Comparison of ENCODE assay signal across 8 mouse cellular contexts in genomic region chr17:23746311-23746710, GRCm38 (mm10). TPM values are rescaled to one million over a fixed set of nuclear protein-coding genes. Genes with fewer than 3 reads are reported as not detected.
A peak's percentile ranks its signal among the peaks of the same experiment; 100 is the strongest.
DNase-seq lines count a peak whose midpoint lies in the region; ATAC-seq and TF ChIP-seq lines count a peak whose summit lies in the region.

No protein-coding gene starts in this region.

- H3K9ac ChIP-seq in lung, embryonic 16.5 days (ENCODE audit: low read length) = no peak overlapping the region
- H3K9ac ChIP-seq in embryonic facial prominence, embryonic 15.5 days = no peak overlapping the region
- H3K9ac ChIP-seq in intestine, postnatal 0 days (ENCODE audit: low read depth, low read length) = no peak overlapping the region
- no peak overlapping the region for H3K9ac ChIP-seq in neural tube, embryonic 15.5 days (replicated peaks)

- H3K27me3 ChIP-seq in lung, embryonic 16.5 days (ENCODE audit: control insufficient read depth, insufficient read depth, low read depth, low read length) = peaks cover 69% of the 10 kb centered on the region
- H3K27me3 ChIP-seq in embryonic facial prominence, embryonic 15.5 days = peaks cover 64% of the 10 kb centered on the region
- peaks cover 42% of the 10 kb centered on the region for H3K27me3 ChIP-seq in intestine, postnatal 0 days (replicated peaks; ENCODE audit: control insufficient read depth, insufficient read depth, low read length)
- peaks cover 62% of the 10 kb centered on the region for H3K27me3 ChIP-seq in neural tube, embryonic 15.5 days (replicated peaks)

- no peak for ATAC-seq in lung, embryonic 16.5 days (ENCODE audit: low read depth)
- no peak for ATAC-seq in embryonic facial prominence, embryonic 15.5 days (ENCODE audit: insufficient number of reproducible peaks, low FRiP score, low TSS enrichment, low read depth)
- ATAC-seq in intestine, postnatal 0 days = no peak
- no peak; the same call in 1 of the 2 replicates for ATAC-seq in neural tube, embryonic 15.5 days (ENCODE audit: low FRiP score)

- intact Hi-C loops in left cerebral cortex, postnatal 36 days (cut with DNase I) = no loop called here

- WGBS in lung, embryonic 16.5 days = 6% methylated on average over 12 of the region's 12 CpGs
- 5% methylated on average over 12 of the region's 12 CpGs for WGBS in embryonic facial prominence, embryonic 15.5 days
- WGBS in intestine, postnatal 0 days = 19% methylated on average over 12 of the region's 12 CpGs
- 5% methylated on average over 12 of the region's 12 CpGs for WGBS in neural tube, embryonic 15.5 days

- H3K4me2 ChIP-seq in lung, embryonic 16.5 days (ENCODE audit: low read depth, low read length) = peak overlapping the region; percentile 49; the same call in 1 of the 2 replicates
- peak overlapping the region; percentile 62 for H3K4me2 ChIP-seq in embryonic facial prominence, embryonic 15.5 days (replicated peaks)
- peak overlapping the region; percentile 68 for H3K4me2 ChIP-seq in intestine, postnatal 0 days (replicated peaks; ENCODE audit: low read depth)
- H3K4me2 ChIP-seq in neural tube, embryonic 15.5 days = peak overlapping the region; percentile 78

- H3K4me1 ChIP-seq in lung, embryonic 16.5 days (replicated peaks; ENCODE audit: control insufficient read depth, insufficient read depth, low read length) = peaks cover 21% of the 10 kb centered on the region
- H3K4me1 ChIP-seq in embryonic facial prominence, embryonic 15.5 days = peaks cover 45% of the 10 kb centered on the region
- H3K4me1 ChIP-seq in intestine, postnatal 0 days (replicated peaks; ENCODE audit: control insufficient read depth, insufficient read depth, low read length) = peaks cover 4% of the 10 kb centered on the region; the same call in 1 of the 2 replicates
- H3K4me1 ChIP-seq in neural tube, embryonic 15.5 days = peaks cover 31% of the 10 kb centered on the region

- H3K9me3 ChIP-seq in lung, embryonic 16.5 days (ENCODE audit: control insufficient read depth, low read length) = no peaks in the 10 kb centered on the region
- no peaks in the 10 kb centered on the region for H3K9me3 ChIP-seq in embryonic facial prominence, embryonic 15.5 days (replicated peaks)
- no peaks in the 10 kb centered on the region for H3K9me3 ChIP-seq in intestine, postnatal 0 days (ENCODE audit: control insufficient read depth)
- no peaks in the 10 kb centered on the region for H3K9me3 ChIP-seq in neural tube, embryonic 15.5 days (replicated peaks)

- no peak overlapping the region for H3K4me3 ChIP-seq in lung, embryonic 16.5 days (ENCODE audit: low read length)
- H3K4me3 ChIP-seq in embryonic facial prominence, embryonic 15.5 days (replicated peaks) = peak overlapping the region; percentile 42
- peak overlapping the region; percentile 29 for H3K4me3 ChIP-seq in intestine, postnatal 0 days (ENCODE audit: low read depth, low read length)
- peak overlapping the region; percentile 41; the same call in 1 of the 2 replicates for H3K4me3 ChIP-seq in neural tube, embryonic 15.5 days (replicated peaks)

- peak; percentile 56 for TF ChIP-seq CTCF in intestine, postnatal 0 days (IDR thresholded peaks at IDR 0.05; ENCODE audit: low read depth)

- no peak overlapping the region for H3K27ac ChIP-seq in lung, embryonic 16.5 days (ENCODE audit: low read length)
- 0 out of 2 replicates have a peak overlapping the region, but pooled peaks have one; percentile 22 for H3K27ac ChIP-seq in embryonic facial prominence, embryonic 15.5 days (replicated peaks)
- H3K27ac ChIP-seq in intestine, postnatal 0 days (ENCODE audit: low read depth, low read length) = no peak overlapping the region
- no peak overlapping the region for H3K27ac ChIP-seq in neural tube, embryonic 15.5 days (replicated peaks)

- H3K36me3 ChIP-seq in lung, embryonic 16.5 days (ENCODE audit: control insufficient read depth, insufficient read depth, low read length) = no peaks in the 10 kb centered on the region
- H3K36me3 ChIP-seq in embryonic facial prominence, embryonic 15.5 days = no peaks in the 10 kb centered on the region
- H3K36me3 ChIP-seq in intestine, postnatal 0 days (ENCODE audit: control insufficient read depth, insufficient read depth) = peaks cover 4% of the 10 kb centered on the region; the same call in 1 of the 2 replicates
- H3K36me3 ChIP-seq in neural tube, embryonic 15.5 days = no peaks in the 10 kb centered on the region; the same call in 1 of the 2 replicates

- DNase-seq in lung, postnatal 25 days (ENCODE audit: low spot score) = no peak
- DNase-seq in urinary bladder, postnatal 14 days (ENCODE audit: low spot score) = no peak
- DNase-seq in left cerebral cortex, postnatal 36 days (ENCODE audit: low spot score in 2 of 2) = no peak
- no peak for DNase-seq in adrenal gland, adult 18-20 months (ENCODE audit: low spot score in 2 of 2)

RNA-seq across cellular contexts. Expression of gene Kremen2, which starts 0.7 kb away (rescaled TPM):
- 0.25 and 0.83 TPM in 2 replicates for polyA plus RNA-seq in lung, embryonic 16.5 days (2015; fragmentation: Nextera tagmentation; extraction: Ambion mirVana)
- 36.8 and 38.2 TPM in 2 replicates for polyA plus RNA-seq in embryonic facial prominence, embryonic 15.5 days (2015; fragmentation: Nextera tagmentation; extraction: Ambion mirVana)
- polyA plus RNA-seq in intestine, postnatal 0 days (2015; fragmentation: Nextera tagmentation; extraction: Ambion mirVana) = 2.7 and 2.8 TPM in 2 replicates
- 1.3 and 6.9 TPM in 2 replicates for polyA plus RNA-seq in neural tube, embryonic 15.5 days (2015; fragmentation: Nextera tagmentation; extraction: Ambion mirVana)
- total RNA-seq in left cerebral cortex, postnatal 36 days (2021) = under 1 TPM; 0.48 to 0.81 TPM
- under 1 TPM in 1 of 2 experiments, not detected in 1; 0.13 TPM for total RNA-seq in adrenal gland, adult 18-20 months (2021)

RNA-seq across cellular contexts. Expression of gene Paqr4, which starts 5.6 kb away (rescaled TPM):
- 51.8 and 52.7 TPM in 2 replicates for polyA plus RNA-seq in lung, embryonic 16.5 days (2015; fragmentation: Nextera tagmentation; extraction: Ambion mirVana)
- 20.9 and 27.2 TPM in 2 replicates for polyA plus RNA-seq in embryonic facial prominence, embryonic 15.5 days (2015; fragmentation: Nextera tagmentation; extraction: Ambion mirVana)
- 15.0 and 15.9 TPM in 2 replicates for polyA plus RNA-seq in intestine, postnatal 0 days (2015; fragmentation: Nextera tagmentation; extraction: Ambion mirVana)
- 53.0 and 60.0 TPM in 2 replicates for polyA plus RNA-seq in neural tube, embryonic 15.5 days (2015; fragmentation: Nextera tagmentation; extraction: Ambion mirVana)
- 10 to 100 TPM; 58.7 to 62.9 TPM for total RNA-seq in left cerebral cortex, postnatal 36 days (2021)
- total RNA-seq in adrenal gland, adult 18-20 months (2021) = 10 to 100 TPM in 1 of 2 experiments, 1 to 10 TPM in 1; 8.5 to 12.7 TPM

RNA-seq across cellular contexts. Expression of gene Pkmyt1, which starts 20.2 kb away (rescaled TPM):
- 58.2 and 58.8 TPM in 2 replicates for polyA plus RNA-seq in lung, embryonic 16.5 days (2015; fragmentation: Nextera tagmentation; extraction: Ambion mirVana)
- polyA plus RNA-seq in embryonic facial prominence, embryonic 15.5 days (2015; fragmentation: Nextera tagmentation; extraction: Ambion mirVana) = 49.6 and 55.8 TPM in 2 replicates
- polyA plus RNA-seq in intestine, postnatal 0 days (2015; fragmentation: Nextera tagmentation; extraction: Ambion mirVana) = 12.4 and 12.6 TPM in 2 replicates
- polyA plus RNA-seq in neural tube, embryonic 15.5 days (2015; fragmentation: Nextera tagmentation; extraction: Ambion mirVana) = 17.5 and 26.7 TPM in 2 replicates
- 1 to 10 TPM; 4.1 to 4.7 TPM for total RNA-seq in left cerebral cortex, postnatal 36 days (2021)
- 1 to 10 TPM; 2.1 to 2.4 TPM for total RNA-seq in adrenal gland, adult 18-20 months (2021)

RNA-seq across cellular contexts. Expression of gene 1520401A03Rik, which starts 23.7 kb away (rescaled TPM):
- 0.14 TPM in 1 of 2 replicates, not detected in the other for polyA plus RNA-seq in lung, embryonic 16.5 days (2015; fragmentation: Nextera tagmentation; extraction: Ambion mirVana)
- 1.0 and 1.1 TPM in 2 replicates for polyA plus RNA-seq in embryonic facial prominence, embryonic 15.5 days (2015; fragmentation: Nextera tagmentation; extraction: Ambion mirVana)
- 0.05 TPM in 1 of 2 replicates, not detected in the other for polyA plus RNA-seq in intestine, postnatal 0 days (2015; fragmentation: Nextera tagmentation; extraction: Ambion mirVana)
- polyA plus RNA-seq in neural tube, embryonic 15.5 days (2015; fragmentation: Nextera tagmentation; extraction: Ambion mirVana) = 0.23 and 0.27 TPM in 2 replicates
- total RNA-seq in left cerebral cortex, postnatal 36 days (2021) = under 1 TPM in 1 of 2 experiments, not detected in 1; 0.10 TPM
- total RNA-seq in adrenal gland, adult 18-20 months (2021) = 1 to 10 TPM; 2.2 to 6.7 TPM

RNA-seq across cellular contexts. Expression of gene Flywch1, which starts 25.1 kb away (rescaled TPM):
- polyA plus RNA-seq in lung, embryonic 16.5 days (2015; fragmentation: Nextera tagmentation; extraction: Ambion mirVana) = 61.3 and 65.2 TPM in 2 replicates
- 71.9 and 72.1 TPM in 2 replicates for polyA plus RNA-seq in embryonic facial prominence, embryonic 15.5 days (2015; fragmentation: Nextera tagmentation; extraction: Ambion mirVana)
- polyA plus RNA-seq in intestine, postnatal 0 days (2015; fragmentation: Nextera tagmentation; extraction: Ambion mirVana) = 36.8 and 39.0 TPM in 2 replicates
- 199 and 224 TPM in 2 replicates for polyA plus RNA-seq in neural tube, embryonic 15.5 days (2015; fragmentation: Nextera tagmentation; extraction: Ambion mirVana)
- total RNA-seq in left cerebral cortex, postnatal 36 days (2021) = 100 to 1,000 TPM; 354 to 411 TPM
- total RNA-seq in adrenal gland, adult 18-20 months (2021) = 10 to 100 TPM; 72.5 to 89.3 TPM
